Mouse (Mus musculus) forebrain, embryonic 13.5 days (tissue): ENCODE measurements around the gene Scube3. TPM values are rescaled to one million over a fixed set of nuclear protein-coding genes. Genes with fewer than 3 reads are reported as not detected.

Experiments used
- ATAC-seq: fragments of 200-750 bp; cut with Nextera tagmentation; 2 replicates; pipeline ENCODE4 v1.8.0; 2017
- H3K27ac ChIP-seq: fragments of 300-500 bp; sonication (generic); 2 replicates; pipeline ENCODE4 v1.5.1; 2015; ENCODE audit warnings: inconsistent platforms, mild to moderate bottlenecking, moderate library complexity
- H3K27me3 ChIP-seq: fragments of 300-500 bp; sonication (generic); 2 replicates; pipeline ENCODE4 v1.6.1; 2015; ENCODE audit warnings: mild to moderate bottlenecking, inconsistent platforms
- H3K36me3 ChIP-seq: fragments of 300-500 bp; sonication (generic); 2 replicates; pipeline ENCODE4 v1.6.1; 2015; ENCODE audit warnings: mild to moderate bottlenecking, inconsistent platforms; ENCODE audit not compliant: poor library complexity, severe bottlenecking
- H3K4me1 ChIP-seq: fragments of 300-500 bp; sonication (generic); 2 replicates; pipeline ENCODE4 v1.6.1; 2015; ENCODE audit warnings: inconsistent platforms
- H3K4me2 ChIP-seq: fragments of 300-500 bp; sonication (generic); 2 replicates; pipeline ENCODE4 v1.6.1; 2015; ENCODE audit warnings: inconsistent platforms, mild to moderate bottlenecking, moderate library complexity
- H3K4me3 ChIP-seq: fragments of 300-500 bp; sonication (generic); 2 replicates; pipeline ENCODE4 v1.5.1; 2015; ENCODE audit warnings: mild to moderate bottlenecking, inconsistent platforms
- H3K9ac ChIP-seq: fragments of 300-500 bp; sonication (generic); 2 replicates; pipeline ENCODE4 v1.6.1; 2015; ENCODE audit warnings: mild to moderate bottlenecking, inconsistent platforms
- H3K9me3 ChIP-seq: fragments of 300-500 bp; sonication (generic); replicated peaks from 2 replicates; pipeline ENCODE4 v1.6.1; 2016; ENCODE audit warnings: inconsistent platforms
- WGBS: fragments of 180-500 bp; shearing (Covaris S2); methylation state at CpG from one replicate; pipeline ENCODE4 v1.1.7; 2015; 5-methylcytosine and 5-hydroxymethylcytosine counted together
- polyA plus RNA-seq: library from polyadenylated mRNA; unstranded; fragments of >200 nt; fragmentation: Nextera tagmentation; extraction: Ambion mirVana; gene quantifications from 2 replicates; pipeline ENCODE4 v1.2.1, GENCODE M21; 2015

The Scube3 gene
- polyA plus RNA-seq, result 2.9 and 4.2 TPM in 2 replicates

DNA sequence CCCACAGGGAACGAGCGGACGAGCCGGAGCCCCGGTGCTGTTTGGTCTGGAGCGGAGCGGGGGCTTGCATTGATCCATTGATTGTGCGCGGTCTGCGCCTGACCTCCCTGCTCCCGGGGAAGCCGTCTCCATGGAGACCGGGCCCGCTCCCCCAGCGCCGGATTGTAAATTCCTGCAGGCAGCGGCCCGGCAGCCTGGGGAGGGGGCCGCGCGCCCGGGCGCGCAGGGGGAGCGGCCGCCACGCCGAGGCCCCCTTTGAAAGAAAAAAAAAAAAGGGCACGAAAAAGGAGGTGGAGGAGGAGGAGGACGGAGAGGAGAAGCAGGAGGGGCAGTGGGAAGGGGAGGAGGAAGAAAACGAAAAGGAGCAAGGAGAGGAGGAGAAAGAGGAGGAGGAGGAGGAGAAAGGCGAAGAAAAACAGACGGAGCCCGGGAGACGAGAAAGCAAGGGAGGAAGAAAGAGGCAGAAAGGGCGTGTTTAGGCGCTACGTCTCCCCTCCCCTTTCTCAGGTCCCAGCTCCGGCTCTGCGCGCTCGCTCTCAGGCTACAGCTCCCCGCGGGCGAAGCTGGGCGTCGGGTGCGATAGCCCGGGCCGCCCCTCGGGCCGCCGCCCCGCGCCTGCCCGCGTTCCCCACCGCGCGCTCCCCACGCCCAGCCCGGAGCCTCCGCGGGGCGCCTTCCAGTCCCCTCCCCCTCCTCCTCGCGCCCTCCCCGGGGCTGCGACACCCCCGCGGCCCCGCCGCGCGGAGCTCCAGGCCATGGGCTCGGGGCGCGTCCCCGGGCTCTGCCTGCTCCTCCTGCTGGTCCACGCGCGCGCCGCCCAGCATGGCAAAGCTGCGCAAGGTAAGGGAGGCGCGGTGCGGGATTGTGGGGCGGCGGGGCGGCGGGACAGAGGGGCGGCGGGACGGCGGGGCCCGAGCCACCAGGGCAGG, at the start of gene Scube3:
Scube3 (plus strand) TSS at position 371 of the 929 bp plus-strand sequence.
- no peaks in the 10 kb centered on the region for H3K9me3 ChIP-seq
- H3K9ac ChIP-seq, result peak within 1 kb of the TSS; percentile 86
- peak within 1 kb of the TSS; percentile 71 for H3K4me3 ChIP-seq
- peaks cover 15% of the 10 kb centered on the region for H3K27me3 ChIP-seq
- H3K4me1 ChIP-seq, result peaks cover 60% of the 10 kb centered on the region
- under 1% methylated on average over 69 of the region's 97 CpGs for WGBS
- H3K27ac ChIP-seq, result peak within 1 kb of the TSS; percentile 88
- no peaks in the 10 kb centered on the region for H3K36me3 ChIP-seq
- peak; percentile 59 for ATAC-seq
- peak within 1 kb of the TSS; percentile 89 for H3K4me2 ChIP-seq

DNA sequence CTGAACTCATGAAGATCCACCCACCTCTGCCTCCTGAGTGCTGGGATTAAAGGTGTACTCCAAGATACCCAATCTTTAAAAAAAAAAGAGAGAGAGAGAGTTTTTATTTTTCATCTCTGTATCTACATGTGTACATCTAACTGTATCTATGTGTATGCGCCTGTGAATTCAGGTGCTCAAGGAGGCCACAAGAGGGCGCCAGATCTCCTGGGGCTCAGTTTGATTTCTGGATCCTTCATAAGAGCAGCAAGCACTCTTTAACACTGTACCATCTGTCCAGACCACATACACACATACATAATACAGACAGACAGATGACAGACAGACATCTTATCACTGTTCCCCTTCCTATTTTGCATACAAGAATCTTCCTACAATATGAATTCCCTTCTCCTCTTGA, 49.6 kb upstream of the Scube3 start:
- Histone ChIP-seq H3K27ac (no peak overlapping the region), H3K36me3 (no peaks in the 10 kb centered on the region), H3K9me3 (peaks cover 3% of the 10 kb centered on the region; the same call in 1 of the 2 replicates), H3K9ac (no peak overlapping the region), H3K4me3 (no peak overlapping the region), H3K27me3 (no peaks in the 10 kb centered on the region), H3K4me1 (0 out of 2 replicates have a peak, but pooled peaks cover 2% of the 10 kb centered on the region), H3K4me2 (no peak overlapping the region)
- no peak for ATAC-seq
- 88% methylated on average over 2 of the region's 2 CpGs for WGBS

DNA sequence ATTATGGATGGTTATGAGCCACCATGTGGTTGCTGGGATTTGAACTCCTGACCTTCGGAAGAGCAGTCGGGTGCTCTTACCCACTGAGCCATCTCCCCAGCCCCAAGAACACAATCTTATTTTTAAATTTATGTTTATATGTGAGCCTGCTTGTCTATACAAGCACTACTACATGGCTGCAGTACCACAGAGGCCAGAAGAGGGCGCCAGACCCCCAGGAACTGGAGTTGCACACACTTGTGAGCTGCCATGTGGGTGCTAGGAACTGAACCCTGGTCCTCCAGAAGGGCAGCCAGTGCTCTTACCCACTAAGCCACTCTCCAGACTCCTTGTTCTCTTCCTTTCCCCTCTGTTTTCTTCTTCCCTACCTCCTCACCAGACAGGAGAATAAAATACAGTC, 48.1 kb upstream of the Scube3 start:
- H3K4me1 ChIP-seq, result 0 out of 2 replicates have a peak, but pooled peaks cover 2% of the 10 kb centered on the region
- no peaks in the 10 kb centered on the region for H3K36me3 ChIP-seq
- no peak overlapping the region for H3K4me2 ChIP-seq
- H3K4me3 ChIP-seq, result no peak overlapping the region
- WGBS, result 79% methylated on average over 3 of the region's 3 CpGs
- no peak overlapping the region for H3K27ac ChIP-seq
- no peak for ATAC-seq
- H3K27me3 ChIP-seq, result no peaks in the 10 kb centered on the region
- H3K9me3 ChIP-seq, result peaks cover 3% of the 10 kb centered on the region; the same call in 1 of the 2 replicates
- no peak overlapping the region for H3K9ac ChIP-seq

DNA sequence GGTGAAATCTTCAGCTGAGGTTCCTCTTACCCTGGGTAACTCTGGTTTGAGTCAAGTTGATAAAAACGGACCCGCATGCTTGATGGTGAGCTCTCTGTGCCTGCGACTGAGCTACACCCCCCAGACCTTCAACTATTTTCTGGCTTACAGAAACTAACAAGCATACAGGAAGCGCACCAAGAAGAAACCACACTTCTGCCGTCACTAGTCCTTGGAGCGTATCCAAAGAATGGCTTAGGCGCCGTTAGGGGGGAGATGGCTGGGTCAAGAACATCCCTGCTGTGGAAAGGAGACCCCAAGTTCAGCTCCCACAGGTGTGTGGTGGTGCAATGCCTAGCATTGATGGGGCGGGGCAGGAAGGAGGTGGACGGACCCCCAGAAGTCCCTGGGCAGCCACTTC, 45.5 kb upstream of the Scube3 start:
- Histone ChIP-seq H3K27ac (no peak overlapping the region), H3K4me2 (no peak overlapping the region), H3K9me3 (peaks cover 3% of the 10 kb centered on the region; the same call in 1 of the 2 replicates), H3K36me3 (no peaks in the 10 kb centered on the region), H3K9ac (no peak overlapping the region), H3K4me3 (no peak overlapping the region), H3K27me3 (no peaks in the 10 kb centered on the region), H3K4me1 (0 out of 2 replicates have a peak, but pooled peaks cover 2% of the 10 kb centered on the region)
- ATAC-seq, result no peak
- WGBS, result 79% methylated on average over 10 of the region's 10 CpGs

DNA sequence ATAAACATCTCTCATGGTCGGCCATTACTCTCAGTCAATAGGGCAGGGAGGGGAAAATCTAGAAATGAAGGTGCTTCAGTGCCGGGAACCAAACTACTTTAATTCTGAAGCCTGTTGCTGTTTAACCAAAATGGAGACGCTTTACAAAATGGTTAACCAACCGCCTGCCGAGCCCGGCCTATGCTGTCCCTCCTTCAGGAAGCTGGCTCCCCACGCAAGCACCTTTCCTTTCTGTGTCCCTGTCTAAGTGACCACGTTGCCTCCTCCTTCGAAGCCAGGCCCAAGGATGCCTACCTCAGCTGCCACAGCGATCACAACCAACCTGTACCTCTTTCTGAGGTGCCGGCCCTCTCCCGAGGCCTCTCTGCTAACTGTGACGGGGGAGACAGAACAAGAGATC, 44.6 kb upstream of the Scube3 start:
- Histone ChIP-seq H3K4me3 (no peak overlapping the region), H3K27me3 (no peaks in the 10 kb centered on the region), H3K4me1 (0 out of 2 replicates have a peak, but pooled peaks cover 5% of the 10 kb centered on the region), H3K4me2 (no peak overlapping the region), H3K36me3 (no peaks in the 10 kb centered on the region), H3K9me3 (peaks cover 3% of the 10 kb centered on the region; the same call in 1 of the 2 replicates), H3K27ac (no peak overlapping the region), H3K9ac (no peak overlapping the region)
- no peak for ATAC-seq
- 92% methylated on average over 13 of the region's 13 CpGs for WGBS

DNA sequence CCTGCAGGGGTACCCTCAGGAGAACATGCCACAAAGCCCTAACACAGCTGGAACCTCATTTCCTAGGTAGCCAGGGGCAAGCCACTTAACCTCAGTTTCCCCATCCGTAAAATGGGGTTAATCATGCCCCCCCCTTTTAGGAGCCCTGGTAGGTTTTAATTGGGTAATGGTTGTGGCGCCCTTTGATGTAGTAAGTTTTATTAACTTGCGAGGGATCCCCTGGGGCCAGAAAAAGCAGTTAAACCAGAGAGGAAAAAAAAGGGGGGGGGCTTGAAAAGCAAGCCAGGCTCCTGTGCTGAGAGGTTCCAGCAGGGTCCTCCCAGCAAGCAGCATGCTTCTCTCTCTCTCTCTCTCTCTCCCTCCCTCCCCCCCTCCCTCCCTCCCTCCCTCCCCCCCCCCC, 42.9 kb upstream of the Scube3 start:
- ATAC-seq, result no peak
- Histone ChIP-seq H3K27me3 (no peaks in the 10 kb centered on the region), H3K4me1 (0 out of 2 replicates have a peak, but pooled peaks cover 5% of the 10 kb centered on the region), H3K4me2 (no peak overlapping the region), H3K27ac (no peak overlapping the region), H3K9ac (no peak overlapping the region), H3K4me3 (no peak overlapping the region), H3K36me3 (no peaks in the 10 kb centered on the region), H3K9me3 (no peaks in the 10 kb centered on the region)
- 35% methylated on average over 3 of the region's 3 CpGs for WGBS

DNA sequence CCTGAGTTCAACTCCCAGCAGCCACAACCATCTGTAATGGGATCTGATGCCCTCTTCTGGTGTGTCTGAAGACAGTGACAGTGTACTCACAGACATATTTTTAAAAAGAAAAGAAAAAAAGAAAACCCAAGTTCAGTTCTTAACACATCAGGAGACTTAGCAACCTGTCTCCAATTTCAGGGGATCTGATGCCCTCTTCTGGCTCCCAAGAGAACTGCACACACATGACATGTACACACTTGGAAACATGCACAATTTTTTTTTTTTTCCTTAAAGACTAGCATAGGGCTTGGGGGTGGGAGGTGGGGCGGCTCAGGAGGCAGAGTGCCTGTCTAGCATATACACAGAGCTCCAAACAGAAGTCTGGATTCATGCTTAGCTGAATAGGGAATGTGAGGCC, 41.3 kb upstream of the Scube3 start:
- Histone ChIP-seq H3K36me3 (no peaks in the 10 kb centered on the region), H3K9ac (no peak overlapping the region), H3K27me3 (no peaks in the 10 kb centered on the region), H3K9me3 (no peaks in the 10 kb centered on the region), H3K27ac (no peak overlapping the region), H3K4me3 (no peak overlapping the region), H3K4me1 (0 out of 2 replicates have a peak, but pooled peaks cover 5% of the 10 kb centered on the region), H3K4me2 (no peak overlapping the region)
- WGBS, result 92% methylated on average over 1 of the region's 1 CpGs
- no peak for ATAC-seq

DNA sequence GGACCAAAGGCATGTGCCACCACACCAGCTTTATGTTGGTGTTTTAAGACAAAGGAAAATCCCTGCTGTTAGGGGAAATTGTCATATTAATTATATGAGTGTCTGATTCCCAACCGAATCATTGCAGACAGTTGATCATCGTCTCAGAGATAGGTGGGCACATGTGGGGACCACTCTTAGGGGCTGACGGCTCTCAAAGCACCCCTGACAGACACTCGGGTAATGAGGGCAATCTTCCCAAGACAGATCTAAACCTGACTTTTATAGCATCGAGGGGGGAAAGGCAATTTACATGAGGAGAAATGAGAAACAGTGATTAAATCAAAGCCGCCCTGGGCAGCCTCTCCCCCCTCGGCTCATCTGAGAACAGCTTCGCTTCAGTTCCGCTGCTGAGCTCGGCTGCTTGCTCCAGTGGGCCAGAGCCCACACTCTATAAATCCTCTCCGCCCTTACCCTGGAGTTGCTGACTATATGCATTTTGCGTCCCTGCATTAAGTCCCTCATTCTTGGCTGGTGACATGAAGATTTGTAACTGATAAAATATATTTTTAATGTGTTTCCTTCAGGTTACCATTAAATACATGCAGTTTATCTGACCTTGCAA, 40.6 kb upstream of the Scube3 start:
- Histone ChIP-seq H3K4me3 (no peak overlapping the region), H3K9ac (no peak overlapping the region), H3K4me1 (0 out of 2 replicates have a peak, but pooled peaks cover 5% of the 10 kb centered on the region), H3K27me3 (no peaks in the 10 kb centered on the region), H3K4me2 (no peak overlapping the region), H3K27ac (no peak overlapping the region), H3K9me3 (no peaks in the 10 kb centered on the region), H3K36me3 (no peaks in the 10 kb centered on the region)
- no peak for ATAC-seq
- WGBS, result 47% methylated on average over 12 of the region's 12 CpGs

DNA sequence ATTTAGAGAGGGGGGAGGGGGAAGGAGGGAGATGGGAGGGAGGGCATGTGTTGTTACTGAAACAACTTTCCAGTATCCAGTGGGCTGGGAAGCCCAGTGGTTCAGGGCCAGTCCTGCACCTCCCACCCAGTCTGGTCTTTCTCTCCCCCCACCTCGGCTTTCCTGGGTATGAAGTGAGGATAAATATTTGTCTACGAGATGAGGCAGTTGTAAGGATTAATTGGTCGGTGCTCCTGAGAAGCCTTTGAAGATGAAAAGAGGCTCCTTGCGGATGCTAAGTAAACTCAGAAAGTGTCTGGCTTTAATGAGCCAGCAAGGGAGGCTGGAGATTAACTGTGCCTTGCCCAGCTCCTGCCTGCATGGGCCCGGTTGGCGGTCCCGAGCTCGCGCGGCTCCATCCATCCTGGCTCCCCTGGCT, 40.0 kb upstream of the Scube3 start:
- Histone ChIP-seq H3K9ac (no peak overlapping the region), H3K36me3 (no peaks in the 10 kb centered on the region), H3K27ac (no peak overlapping the region), H3K27me3 (no peaks in the 10 kb centered on the region), H3K9me3 (no peaks in the 10 kb centered on the region), H3K4me3 (no peak overlapping the region), H3K4me1 (peaks cover 6% of the 10 kb centered on the region), H3K4me2 (no peak overlapping the region)
- no peak for ATAC-seq
- 16% methylated on average over 10 of the region's 10 CpGs for WGBS

DNA sequence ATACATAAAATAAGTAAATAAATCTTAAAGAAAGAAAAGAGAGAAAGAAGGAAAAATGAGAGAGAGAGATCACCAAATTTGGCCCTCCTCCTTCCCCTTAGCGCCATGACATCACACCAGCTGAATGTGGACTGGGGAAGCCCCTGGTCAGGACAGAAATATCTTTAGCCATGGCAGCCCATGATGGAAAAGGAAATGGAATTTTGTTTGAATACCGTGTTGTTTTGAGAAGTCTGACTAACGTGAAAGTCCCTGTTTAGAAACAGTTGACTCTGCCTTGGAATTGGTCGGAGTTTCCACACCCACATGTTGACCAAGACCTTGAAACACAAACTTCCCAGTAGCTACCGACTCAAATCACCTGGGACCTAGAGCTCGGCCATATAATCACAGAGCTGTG, 37.5 kb upstream of the Scube3 start:
- Histone ChIP-seq H3K4me2 (no peak overlapping the region), H3K9me3 (no peaks in the 10 kb centered on the region), H3K27me3 (no peaks in the 10 kb centered on the region), H3K4me3 (no peak overlapping the region), H3K9ac (no peak overlapping the region), H3K36me3 (no peaks in the 10 kb centered on the region), H3K4me1 (peaks cover 14% of the 10 kb centered on the region), H3K27ac (no peak overlapping the region)
- 95% methylated on average over 6 of the region's 6 CpGs for WGBS
- ATAC-seq, result no peak

DNA sequence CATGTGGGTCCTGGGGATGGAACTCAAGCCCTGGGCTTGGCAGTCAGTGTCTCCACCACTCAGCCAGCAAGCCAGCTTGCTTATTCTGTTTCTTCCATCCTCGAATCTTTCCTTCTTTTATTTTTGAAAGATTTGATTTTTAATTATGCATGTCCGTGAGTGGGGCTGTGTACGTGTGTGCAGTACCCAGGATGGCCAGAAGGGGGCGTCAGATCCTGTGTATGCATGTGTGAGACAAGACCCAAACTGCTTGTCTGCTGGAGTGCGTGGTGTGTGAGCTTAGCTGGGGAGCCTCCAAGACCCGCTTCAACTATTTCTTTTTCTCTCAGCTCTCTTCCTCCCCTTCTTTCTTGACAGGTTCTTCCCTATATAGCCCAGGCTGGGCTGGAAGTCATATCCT, 35.6 kb upstream of the Scube3 start:
- ATAC-seq, result no peak
- H3K4me3 ChIP-seq, result no peak overlapping the region

DNA sequence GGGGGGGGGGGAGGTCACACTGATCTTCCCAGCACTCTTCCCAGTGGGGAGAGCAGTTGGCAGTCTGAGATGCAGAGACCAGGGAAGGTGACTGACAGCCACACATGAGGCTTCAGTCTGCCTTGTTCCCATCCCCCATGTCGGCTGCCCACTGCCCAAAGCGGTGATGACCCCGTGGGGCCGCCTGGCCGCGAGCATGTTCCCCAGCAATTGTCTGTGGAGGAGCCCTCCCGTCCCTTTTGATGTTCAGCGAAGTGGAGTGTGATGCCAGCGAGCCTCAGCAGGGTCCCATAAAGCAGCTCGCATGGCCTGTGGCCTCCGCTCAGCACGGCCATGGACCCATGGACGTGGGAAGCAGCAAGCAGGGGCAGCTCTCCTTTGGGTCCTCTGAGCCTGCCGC, 34.7 kb upstream of the Scube3 start:
- H3K4me2 ChIP-seq, result peak overlapping the region; percentile 21; the same call in 1 of the 2 replicates
- H3K27ac ChIP-seq, result peak overlapping the region; percentile 27; the same call in 1 of the 2 replicates
- H3K9me3 ChIP-seq, result no peaks in the 10 kb centered on the region
- H3K36me3 ChIP-seq, result no peaks in the 10 kb centered on the region
- peaks cover 12% of the 10 kb centered on the region for H3K4me1 ChIP-seq
- no peak overlapping the region for H3K9ac ChIP-seq
- 6% methylated on average over 14 of the region's 14 CpGs for WGBS
- ATAC-seq, result no peak
- no peaks in the 10 kb centered on the region for H3K27me3 ChIP-seq
- H3K4me3 ChIP-seq, result no peak overlapping the region

More for the DNA sequence above, 35.6 kb upstream of the Scube3 start:
- H3K27me3 ChIP-seq, result no peaks in the 10 kb centered on the region
- H3K9ac ChIP-seq, result no peak overlapping the region
- H3K9me3 ChIP-seq, result no peaks in the 10 kb centered on the region
- 81% methylated on average over 6 of the region's 6 CpGs for WGBS
- H3K27ac ChIP-seq, result no peak overlapping the region
- H3K4me1 ChIP-seq, result peaks cover 14% of the 10 kb centered on the region
- no peaks in the 10 kb centered on the region for H3K36me3 ChIP-seq
- no peak overlapping the region for H3K4me2 ChIP-seq
